Mouse (Mus musculus) gastrocnemius, postnatal 36 days (tissue): Measurements from ENCODE around the gene Gpr141. TPM values are rescaled to one million over a fixed set of nuclear protein-coding genes. Genes with fewer than 3 reads are reported as not detected.
"Not testable (repeated sequence)": the region's sequence is repeated elsewhere in the genome, so short reads cannot be mapped to it uniquely, and the experiment has no call there.

Experiments used
- DNase-seq, 2 experiments: peaks; one replicate each; pipeline ENCODE4 v3.0.0; 2022
- intact Hi-C: fragments of 180-260 bp; cut with DNase I; formaldehyde crosslinking; loops from one replicate; pipeline ENCODE4 v1.15.1; 2025
- long read RNA-seq, 2 experiments: library from polyadenylated mRNA; stranded (forward); transcript quantifications; one replicate each; pipeline ENCODE4 v2.0.0; 2021
- total RNA-seq, 2 experiments: library from RNA; stranded (reverse); gene quantifications; 2 replicates each; pipeline ENCODE4 v1.2.3; 2021

Gpr141 gene
- total RNA-seq = not detected
- long read RNA-seq, experiment 1 = 0 reads
- long read RNA-seq, experiment 2 = 0 reads

DNA sequence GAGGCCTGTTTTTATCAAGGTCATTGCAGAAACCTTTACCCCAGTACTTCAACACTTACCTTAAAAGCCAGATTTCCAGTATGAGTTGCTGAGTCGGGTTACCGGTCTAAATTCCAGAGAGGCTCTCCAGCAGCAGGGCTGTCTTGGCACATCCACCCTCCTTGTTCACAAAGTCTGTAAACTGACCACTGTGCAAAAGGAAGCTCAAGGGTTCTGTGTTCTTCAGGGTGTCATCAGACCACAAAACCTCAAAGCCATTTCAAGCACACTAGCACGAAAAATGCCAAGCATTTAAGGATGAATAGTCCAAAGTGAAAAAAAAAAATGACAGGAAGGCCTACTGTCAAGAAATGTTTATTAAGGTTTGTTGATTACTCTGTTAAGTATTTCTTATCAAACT, at the start of gene Gpr141:
Gene Gpr141 (minus strand): TSS at position 187 of the 400 bp plus-strand sequence.
- intact Hi-C loops = no loop called here
- no peak for DNase-seq

- intact Hi-C loops = no loop called here
- no peak for DNase-seq
These were observed 40.2 kb upstream of the Gpr141 start for GRCm38 (mm10) chr13:19864241-19864640.

GRCm38 (mm10) chr13:19854629-19855333, 30.7 kb upstream of the Gpr141 start:
- intact Hi-C loops = no loop called here
- no peak for DNase-seq

DNA sequence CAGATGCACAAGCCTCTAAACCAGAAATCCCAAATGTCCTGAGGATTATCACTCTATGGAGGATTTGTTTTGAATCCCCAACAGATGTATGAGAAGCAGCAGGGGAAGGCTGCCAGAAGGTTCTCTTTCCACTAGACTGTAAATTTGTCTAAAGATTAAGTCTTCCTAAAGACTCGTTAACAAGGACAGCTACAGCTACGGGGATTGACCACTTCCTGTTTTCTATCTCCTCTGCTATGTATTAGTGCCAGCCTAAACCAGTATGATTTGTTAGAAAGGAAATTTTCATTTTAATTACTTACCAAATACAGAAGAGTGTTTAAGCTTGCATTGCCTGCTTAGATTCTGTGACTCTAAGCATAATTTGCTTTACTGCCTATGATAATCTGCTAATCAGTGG, 30.0 kb upstream of the Gpr141 start:
- intact Hi-C loops = no loop called here
- no peak for DNase-seq

DNA sequence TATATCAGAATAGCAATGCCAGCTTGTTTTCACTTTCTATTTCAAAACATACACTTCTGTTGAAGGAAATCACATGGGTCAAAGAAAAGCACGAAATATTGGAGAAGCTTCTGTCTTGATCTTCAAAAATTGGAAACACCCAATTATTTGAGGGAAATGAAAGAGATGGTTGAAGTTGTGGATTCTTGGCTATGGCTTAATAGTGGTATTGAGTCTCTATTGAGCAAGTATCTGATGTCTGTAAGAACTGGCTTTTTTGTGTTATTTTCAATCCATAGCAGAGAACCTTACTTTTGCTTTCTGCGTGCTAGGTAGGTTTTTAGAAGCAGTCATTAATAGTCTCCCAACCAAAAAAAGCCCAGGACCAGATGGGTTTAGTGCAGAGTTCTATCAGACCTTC, 19.4 kb upstream of the Gpr141 start:
- intact Hi-C loops = no loop called here
- DNase-seq = no peak

DNA sequence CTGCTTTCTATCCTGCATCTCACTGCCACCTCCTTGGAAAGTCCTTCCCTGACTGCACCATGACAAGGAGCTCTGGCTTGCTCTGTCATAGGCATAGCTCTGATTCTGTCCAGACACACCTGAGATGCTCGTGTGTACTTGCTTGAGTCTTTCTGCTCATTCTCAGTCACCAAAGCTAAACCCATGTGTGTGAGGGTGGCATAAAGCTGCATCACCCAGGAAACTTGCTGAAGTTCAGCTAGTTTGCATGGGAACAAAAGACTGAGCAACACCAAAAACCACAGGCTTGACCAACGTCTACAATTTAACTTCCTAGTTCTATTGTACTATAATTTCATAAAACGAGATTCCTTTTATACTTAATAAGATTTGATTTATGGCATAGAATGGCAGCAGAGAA, 18.6 kb upstream of the Gpr141 start:
- DNase-seq = no peak
- intact Hi-C loops = no loop called here

- no peak for DNase-seq
- intact Hi-C loops = no loop called here
These were observed 17.6 kb upstream of the Gpr141 start for GRCm38 (mm10) chr13:19841615-19842014.

DNA sequence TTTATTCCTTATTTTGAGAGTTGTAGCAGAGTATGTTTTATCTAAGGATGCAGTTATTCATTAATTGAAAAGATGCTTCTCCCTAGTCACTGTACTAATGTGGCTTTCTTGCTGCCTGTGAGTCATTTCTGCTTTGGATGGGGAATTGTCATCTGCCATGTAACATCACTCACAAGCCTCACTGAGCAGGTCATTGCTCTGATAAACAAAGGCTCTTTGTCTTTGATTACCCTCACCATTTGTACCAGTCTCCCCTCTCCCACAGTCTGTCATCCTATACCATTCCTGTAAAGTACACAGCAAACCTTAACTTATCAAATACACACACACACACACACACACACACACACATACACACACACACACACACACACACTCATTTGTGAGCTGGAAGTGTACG, 16.1 kb upstream of the Gpr141 start:
- intact Hi-C loops = no loop called here
- no peak for DNase-seq

DNA sequence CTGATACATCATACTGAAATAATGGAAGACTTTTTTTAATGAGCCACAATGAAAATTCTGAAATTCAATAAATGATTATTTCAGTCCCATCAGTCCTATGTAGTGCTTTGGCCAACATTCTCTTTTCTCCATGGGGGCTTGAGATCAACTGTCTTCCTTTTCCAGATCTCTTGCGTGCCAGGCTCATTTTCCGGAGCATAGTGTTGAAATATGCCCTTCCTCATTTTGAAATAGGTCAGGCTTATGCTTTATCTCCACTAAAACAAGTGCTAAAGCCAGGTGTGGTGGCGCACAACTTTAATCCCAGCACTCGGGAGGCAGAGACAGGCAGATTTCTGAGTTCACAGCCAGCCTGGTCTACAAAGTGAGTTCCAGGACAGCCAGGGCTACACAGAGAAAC, 6.5 kb upstream of the Gpr141 start:
- no peak for DNase-seq
- intact Hi-C loops = no loop called here

DNA sequence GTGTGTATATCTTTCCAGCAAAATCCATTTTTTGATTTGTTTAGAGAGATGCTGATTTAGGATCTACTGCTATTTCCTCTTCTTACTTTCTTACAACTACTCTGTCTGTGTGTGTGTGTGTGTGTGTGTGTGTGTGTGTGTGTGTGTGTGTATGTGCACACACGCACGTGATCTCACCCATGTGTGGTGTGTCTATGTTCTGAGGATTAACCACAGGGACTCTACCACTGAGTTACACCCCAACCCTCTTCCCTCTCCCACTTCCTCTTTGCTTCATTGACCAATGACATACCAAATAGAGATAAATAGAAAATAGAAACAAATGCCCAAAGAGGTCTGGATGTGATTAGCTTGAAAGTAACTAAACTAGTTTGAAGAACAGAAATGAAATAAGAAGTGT, 4.0 kb upstream of the Gpr141 start:
- no peak for DNase-seq
- intact Hi-C loops = no loop called here

DNA sequence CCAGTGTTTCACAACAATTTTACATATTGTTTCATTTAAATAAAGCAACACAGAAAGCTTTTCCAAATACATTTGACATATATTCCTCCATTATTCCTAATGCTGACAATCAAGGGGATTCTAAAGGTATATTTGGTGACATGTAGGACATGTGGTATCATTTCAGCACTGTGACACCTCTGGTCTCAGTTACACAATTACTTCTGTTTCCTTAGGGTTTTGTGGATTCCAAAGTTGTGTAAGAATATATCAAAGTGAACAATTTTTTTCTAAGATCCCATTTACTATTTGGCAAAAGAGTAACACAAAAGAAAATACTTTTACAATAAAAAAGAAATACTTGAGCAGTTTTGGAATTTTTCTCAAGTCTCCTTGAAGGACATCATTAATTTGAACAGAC, 2.4 kb downstream of the Gpr141 start:
- intact Hi-C loops = no loop called here

GRCm38 (mm10) chr13:19819926-19820325, 4.1 kb downstream of the Gpr141 start:
- DNase-seq = no peak

More for the DNA sequence above, 2.4 kb downstream of the Gpr141 start:
- no peak for DNase-seq

DNA sequence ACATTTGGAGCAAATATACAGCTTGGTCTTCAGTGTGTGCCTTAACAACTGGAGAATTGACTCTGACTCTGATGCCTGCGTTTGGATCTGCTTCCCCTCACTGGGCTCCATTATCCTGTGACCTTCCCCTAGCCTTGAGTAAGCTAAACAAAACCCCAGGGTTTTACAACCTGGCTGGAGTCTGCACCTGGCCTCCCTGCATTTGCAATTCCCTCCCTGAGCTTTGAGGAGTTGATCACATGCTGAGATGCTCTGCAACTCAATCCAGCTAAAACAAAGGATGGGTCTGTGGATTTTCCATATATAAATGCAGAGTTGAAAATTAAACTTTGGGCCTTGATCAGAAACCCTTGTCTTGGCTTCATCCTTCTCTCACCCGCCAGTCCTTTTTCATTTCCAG, 4.8 kb downstream of the Gpr141 start:
- intact Hi-C loops = no loop called here
- DNase-seq = no peak

More at GRCm38 (mm10) chr13:19819926-19820325, 4.1 kb downstream of the Gpr141 start:
- intact Hi-C loops = no loop called here

DNA sequence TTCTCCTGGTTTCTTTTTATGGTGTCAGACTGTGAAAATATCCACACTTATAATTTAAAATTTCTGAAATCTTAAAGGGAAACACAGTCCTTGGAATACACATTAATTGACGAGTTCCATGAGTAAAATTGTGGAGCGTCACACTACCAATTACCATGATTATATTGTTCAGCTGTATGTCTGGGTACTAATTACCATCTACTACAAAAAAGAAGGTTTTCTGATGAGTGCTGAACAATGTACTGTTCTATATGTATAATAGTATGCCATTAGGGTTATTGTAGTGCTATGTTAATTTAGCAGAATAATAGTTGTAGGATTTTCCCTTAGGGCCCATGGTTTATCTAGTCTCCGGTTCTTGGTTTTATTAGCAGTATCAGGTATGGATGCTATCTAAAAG, 29.1 kb downstream of the Gpr141 start:
- DNase-seq = no peak
- intact Hi-C loops = no loop called here

DNA sequence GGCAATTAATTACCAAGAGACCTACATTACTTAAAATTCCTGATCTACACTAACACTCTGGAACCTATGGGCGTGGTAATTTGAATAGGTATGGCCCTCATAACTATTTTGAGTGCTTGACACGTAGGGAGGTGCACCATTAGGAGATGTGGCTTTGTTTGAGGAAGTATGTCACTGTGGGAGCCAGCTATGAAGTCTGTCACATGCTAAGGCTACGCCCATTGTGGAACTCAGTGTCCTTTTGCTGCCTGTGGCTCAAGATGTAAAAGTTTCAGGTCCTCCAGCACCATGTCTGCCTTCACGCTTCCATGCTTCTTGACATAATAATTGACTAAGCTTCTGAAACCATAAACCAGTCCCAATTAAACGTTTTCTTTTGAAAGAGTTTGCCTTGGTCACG, 29.6 kb downstream of the Gpr141 start:
- intact Hi-C loops = no loop called here
- DNase-seq = no peak

DNA sequence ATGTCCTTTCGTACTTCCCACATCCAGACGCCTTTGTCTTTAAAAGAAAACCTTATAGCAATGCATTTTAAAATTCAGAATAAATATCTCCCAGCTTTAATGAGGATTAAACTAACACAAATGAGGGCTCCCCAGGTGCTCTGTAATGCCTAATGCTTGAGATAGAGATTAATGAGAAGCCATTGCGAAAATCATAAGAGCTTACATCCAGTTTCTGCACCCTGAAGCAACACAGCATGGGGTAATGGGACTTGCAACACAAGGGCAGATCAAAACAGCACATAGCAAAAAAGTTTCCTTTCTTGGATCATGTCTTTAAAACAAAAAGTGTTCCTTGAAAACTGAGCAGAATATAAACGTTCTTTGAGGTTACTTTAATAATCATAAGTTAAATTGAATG, 30.3 kb downstream of the Gpr141 start:
- intact Hi-C loops = no loop called here
- no peak for DNase-seq

DNA sequence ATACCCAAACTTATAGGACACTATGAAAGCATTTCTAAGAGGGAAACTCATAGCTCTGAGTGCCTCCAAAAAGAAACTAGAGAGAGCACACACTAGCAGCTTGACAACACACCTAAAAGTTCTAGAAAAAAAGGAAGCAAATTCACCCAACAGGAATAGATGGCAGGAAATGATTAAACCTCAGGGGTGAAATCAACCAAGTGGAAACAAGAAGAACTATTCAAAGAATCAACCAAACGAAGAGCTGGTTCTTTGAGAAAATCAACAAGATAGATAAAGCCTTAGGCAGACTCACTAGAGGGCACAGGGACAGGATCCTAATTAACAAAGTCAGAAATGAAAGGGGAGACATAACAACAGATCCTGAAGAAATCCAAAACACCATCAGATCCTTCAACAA, 36.1 kb downstream of the Gpr141 start:
- DNase-seq, intact Hi-C loops: not testable (repeated sequence)

- no peak for DNase-seq
- intact Hi-C loops = no loop called here
These were observed 53.9 kb downstream of the Gpr141 start for GRCm38 (mm10) chr13:19770163-19770562.

- intact Hi-C loops = no loop called here
- DNase-seq = no peak
These were observed 56.9 kb downstream of the Gpr141 start for GRCm38 (mm10) chr13:19767202-19767601.

- intact Hi-C loops = no loop called here
- no peak for DNase-seq
These were observed 59.8 kb downstream of the Gpr141 start for GRCm38 (mm10) chr13:19764276-19764675.

DNA sequence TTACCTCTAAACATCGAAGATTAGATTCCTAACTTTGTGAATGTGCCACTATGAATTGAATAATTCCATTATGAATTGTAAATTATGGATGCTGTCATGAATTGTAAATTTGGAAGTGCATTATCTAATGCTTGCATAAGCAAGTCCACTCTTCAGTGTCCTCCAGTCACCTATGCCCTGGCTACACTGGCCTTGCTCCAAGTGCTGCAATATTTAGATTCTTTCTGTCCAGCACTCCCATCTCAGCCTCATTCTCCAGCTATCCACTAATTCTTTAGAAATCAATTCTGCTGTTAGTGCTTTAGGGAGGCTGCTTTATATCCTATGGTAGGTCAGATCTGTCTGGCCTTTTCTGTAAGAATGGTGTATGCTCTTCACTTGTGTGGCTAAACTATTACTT, 60.8 kb downstream of the Gpr141 start:
- intact Hi-C loops = no loop called here
- DNase-seq = no peak

- intact Hi-C loops = no loop called here
- DNase-seq = no peak
These were observed 78.3 kb downstream of the Gpr141 start for GRCm38 (mm10) chr13:19745741-19746140.

GRCm38 (mm10) chr13:19744536-19744935, 79.5 kb downstream of the Gpr141 start:
- intact Hi-C loops = no loop called here
- DNase-seq = no peak
